Mouse (Mus musculus): ENCODE data around the gene Cryba4.

Gene Cryba4

GRCm38 (mm10) chr5:112286608-112286983, 34.3 kb upstream of the Cryba4 start:
- no peak for DNase-seq (ENCODE audit: low spot score in 2 of 2)

- no peak for DNase-seq (ENCODE audit: low spot score in 2 of 2)
Observed at GRCm38 (mm10) chr5:112285548-112286085, 33.3 kb upstream of the Cryba4 start.

GRCm38 (mm10) chr5:112284203-112284582, 31.9 kb upstream of the Cryba4 start:
- DNase-seq (ENCODE audit: low spot score in 2 of 2), result no peak

GRCm38 (mm10) chr5:112283543-112284202, 31.4 kb upstream of the Cryba4 start:
- no peak for DNase-seq (ENCODE audit: low spot score in 2 of 2)

GRCm38 (mm10) chr5:112282780-112283482, 30.6 kb upstream of the Cryba4 start:
- DNase-seq (ENCODE audit: low spot score in 2 of 2), result no peak

- no peak for DNase-seq (ENCODE audit: low spot score in 2 of 2)
Observed at GRCm38 (mm10) chr5:112282123-112282779, 29.9 kb upstream of the Cryba4 start.

- DNase-seq (ENCODE audit: low spot score in 2 of 2), result no peak
Observed at GRCm38 (mm10) chr5:112281676-112282075, 29.4 kb upstream of the Cryba4 start.

GRCm38 (mm10) chr5:112280863-112281660, 28.7 kb upstream of the Cryba4 start:
- no peak for DNase-seq (ENCODE audit: low spot score in 2 of 2)

GRCm38 (mm10) chr5:112280151-112280550, 27.8 kb upstream of the Cryba4 start:
- no peak for DNase-seq (ENCODE audit: low spot score in 2 of 2)

GRCm38 (mm10) chr5:112279181-112280021, 27.1 kb upstream of the Cryba4 start:
- no peak for DNase-seq (ENCODE audit: low spot score in 2 of 2)

- DNase-seq (ENCODE audit: low spot score in 2 of 2), result no peak
Observed at GRCm38 (mm10) chr5:112277906-112278470, 25.7 kb upstream of the Cryba4 start.

- DNase-seq (ENCODE audit: low spot score in 2 of 2), result no peak
Observed at GRCm38 (mm10) chr5:112276907-112277348, 24.6 kb upstream of the Cryba4 start.

- peak; percentile 98 to 99 for DNase-seq (ENCODE audit: low spot score in 2 of 2)
Observed at GRCm38 (mm10) chr5:112276267-112276873, 24.1 kb upstream of the Cryba4 start, which contains the start of gene Tpst2. Gene Tpst2, plus strand, starts transcription at chr5:112276691.

GRCm38 (mm10) chr5:112275021-112275804, 22.9 kb upstream of the Cryba4 start:
- no peak for DNase-seq (ENCODE audit: low spot score in 2 of 2)

- DNase-seq (ENCODE audit: low spot score in 2 of 2), result no peak
Observed at GRCm38 (mm10) chr5:112273746-112274463, 21.6 kb upstream of the Cryba4 start.

GRCm38 (mm10) chr5:112272934-112273333, 20.6 kb upstream of the Cryba4 start:
- DNase-seq (ENCODE audit: low spot score in 2 of 2), result no peak

GRCm38 (mm10) chr5:112270764-112271541, 18.6 kb upstream of the Cryba4 start:
- no peak for DNase-seq (ENCODE audit: low spot score in 2 of 2)

All from frontal cortex, postnatal 25 days (tissue).